Mouse (Mus musculus): ENCODE data around the gene Gm20422. TPM values are rescaled to one million over a fixed set of nuclear protein-coding genes. Genes with fewer than 3 reads are reported as not detected.
"Not testable (repeated sequence)": the region's sequence is repeated elsewhere in the genome, so short reads cannot be mapped to it uniquely, and the experiment has no call there.

Gene Gm20422
- total RNA-seq, 2 experiments from 2014 or later: 2.8 to 3.5 TPM

DNA sequence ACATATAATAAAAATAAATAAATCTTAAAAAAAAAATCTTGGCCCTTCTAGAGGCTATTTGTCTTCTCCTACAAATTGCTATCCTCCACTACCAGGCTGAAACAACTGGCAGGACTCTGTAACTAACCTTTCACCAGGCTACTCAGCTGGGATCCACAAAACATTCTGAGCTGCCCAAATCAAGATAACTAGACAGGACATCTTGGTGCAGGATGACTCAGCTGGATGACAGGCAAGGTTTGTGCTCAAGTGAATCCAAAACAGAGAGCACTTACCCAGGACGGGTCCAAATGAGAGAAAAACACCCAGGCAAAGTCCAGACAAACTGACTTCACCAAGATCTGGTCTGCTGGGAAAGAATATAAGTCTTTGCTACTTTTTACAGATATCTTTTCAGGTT is 39.2 kb downstream of the Gm20422 start:
- TF ChIP-seq CTCF (conservative IDR thresholded peaks at IDR 0.05): no peak
- Histone ChIP-seq H3K4me3 (no peak overlapping the region), H3K27ac (no peak overlapping the region)
- DNase-seq (ENCODE audit: low spot score in 2 of 2): no peak

- H3K4me3 ChIP-seq: peak overlapping the region; percentile 50
- peak overlapping the region; percentile 74 for H3K27ac ChIP-seq
- TF ChIP-seq CTCF (conservative IDR thresholded peaks at IDR 0.05): no peak
- DNase-seq (ENCODE audit: low spot score in 2 of 2): no peak
These were observed 57.5 kb downstream of the Gm20422 start for GRCm38 (mm10) chr8:69717232-69717580.

- no peak for TF ChIP-seq CTCF (conservative IDR thresholded peaks at IDR 0.05)
- peak overlapping the region; percentile 81 for H3K4me3 ChIP-seq
- peak overlapping the region; percentile 99 for H3K27ac ChIP-seq
- DNase-seq (ENCODE audit: low spot score in 2 of 2): peak; percentile 94 to 99
These were observed 58.1 kb downstream of the Gm20422 start for GRCm38 (mm10) chr8:69716403-69717231.

GRCm38 (mm10) chr8:69715366-69715765 is 59.3 kb downstream of the Gm20422 start:
- Histone ChIP-seq H3K27ac (peak overlapping the region; percentile 99; the same call in 1 of the 2 replicates), H3K4me3 (peak overlapping the region; percentile 81)
- no peak for DNase-seq (ENCODE audit: low spot score in 2 of 2)
- no peak for TF ChIP-seq CTCF (conservative IDR thresholded peaks at IDR 0.05)

DNA sequence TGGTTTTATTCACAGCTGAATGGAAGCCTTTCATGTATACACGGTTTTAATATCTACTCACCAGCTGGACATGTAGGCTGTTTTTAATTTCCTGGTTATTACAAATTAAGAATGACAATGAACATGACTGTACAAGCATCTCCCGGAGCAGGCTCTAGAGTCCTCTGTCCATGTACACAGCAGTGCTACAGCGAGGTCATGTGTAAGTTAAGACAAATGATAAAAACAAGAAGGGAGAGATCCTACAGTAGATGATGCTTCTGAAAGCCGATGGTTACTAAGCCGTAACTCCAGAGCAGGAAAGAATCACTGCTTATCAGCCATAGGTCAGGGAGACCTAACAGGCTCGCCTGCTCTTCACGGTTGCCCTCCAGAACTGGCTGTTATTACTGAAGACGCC is 61.2 kb downstream of the Gm20422 start:
- no peak for DNase-seq (ENCODE audit: low spot score in 2 of 2)
- no peak overlapping the region for H3K4me3 ChIP-seq
- 0 out of 2 replicates have a peak overlapping the region, but pooled peaks have one; percentile 7 for H3K27ac ChIP-seq
- TF ChIP-seq CTCF (conservative IDR thresholded peaks at IDR 0.05): no peak

- H3K4me3 ChIP-seq; H3K27ac ChIP-seq; DNase-seq (ENCODE audit: low spot score in 2 of 2): not testable (repeated sequence)
These were observed 64.1 kb downstream of the Gm20422 start, which contains the start of gene Zfp869 for GRCm38 (mm10) chr8:69710624-69711023. Gene Zfp869 (minus strand): TSS chr8:69710724.

GRCm38 (mm10) chr8:69701810-69702209 is 72.9 kb downstream of the Gm20422 start:
- DNase-seq (ENCODE audit: low spot score in 2 of 2): no peak

More at GRCm38 (mm10) chr8:69701810-69702209, 72.9 kb downstream of the Gm20422 start:
- no peak for TF ChIP-seq CTCF (conservative IDR thresholded peaks at IDR 0.05)
- Histone ChIP-seq H3K27ac (no peak overlapping the region), H3K4me3 (no peak overlapping the region)

Other genes starting within 250 kb of the Gm20422 start
- gene Zfp868, start 149.3 kb downstream of the Gm20422 start, total RNA-seq (2021): 10 to 100 TPM; 19.1 to 19.8 TPM
- gene Zfp964, start 120.4 kb downstream of the Gm20422 start, total RNA-seq (2021): 1 to 10 TPM; 4.8 to 5.6 TPM
- 10 to 100 TPM; 20.1 to 20.6 TPM for gene Zfp869, start 64.2 kb downstream of the Gm20422 start, total RNA-seq (2021)
- gene Zfp963, start 24.9 kb downstream of the Gm20422 start, total RNA-seq (2021): 1 to 10 TPM; 4.3 to 5.1 TPM
- gene Atp13a1, start 16.3 kb upstream of the Gm20422 start, total RNA-seq (2021): 10 to 100 TPM; 40.3 to 41.3 TPM
- gene Zfp866, start 16.3 kb upstream of the Gm20422 start, total RNA-seq (2021): 10 to 100 TPM; 28.2 to 28.5 TPM
- gene Gmip, start 33.8 kb upstream of the Gm20422 start, total RNA-seq (2021): 10 to 100 TPM; 11.1 to 15.7 TPM
- gene Lpar2, start 47.5 kb upstream of the Gm20422 start, total RNA-seq (2021): under 1 TPM; 0.47 to 0.64 TPM
- 10 to 100 TPM; 15.1 to 18.3 TPM for gene Pbx4, start 57.6 kb upstream of the Gm20422 start, total RNA-seq (2021)
- gene Cilp2, start 112.8 kb upstream of the Gm20422 start, total RNA-seq (2021): under 1 TPM; 0.69 to 0.72 TPM
- under 1 TPM in 1 of 2 experiments, not detected in 1; 0.64 TPM for gene Tssk6, start 127.3 kb upstream of the Gm20422 start, total RNA-seq (2021)
- gene Ndufa13, start 127.7 kb upstream of the Gm20422 start, total RNA-seq (2021): 100 to 1,000 TPM; 154 to 157 TPM
- gene Yjefn3, start 127.8 kb upstream of the Gm20422 start, total RNA-seq (2021): 10 to 100 TPM; 29.3 to 32.5 TPM
- 10 to 100 TPM; 29.7 to 32.4 TPM for gene Gatad2a, start 221.5 kb upstream of the Gm20422 start, total RNA-seq (2021)